Mouse (Mus musculus) stomach, postnatal 0 days (tissue): ENCODE measurements at regions not wholly inside any gene's neighbourhood (a gene's known extent, or its start where the extent isn't known, plus 50 kb on each side); places are given as distances from the start of the nearest gene placed in this dataset.

ENCODE experiments used
- ATAC-seq: fragments of 200-750 bp; cut with Nextera tagmentation; 2 replicates; pipeline ENCODE4 v1.8.0; 2017; ENCODE audit not compliant: low FRiP score, low TSS enrichment
- DNase-seq: peaks from one replicate; pipeline ENCODE4 v3.0.0-alpha.2; 2016; ENCODE audit warnings: low spot score
- H3K27ac ChIP-seq: fragments of 300-500 bp; sonication (generic); replicated peaks from 2 replicates; pipeline ENCODE4 v1.5.1; 2014; ENCODE audit warnings: mild to moderate bottlenecking, control low read depth
- H3K27me3 ChIP-seq: fragments of 300-500 bp; sonication (generic); 2 replicates; pipeline ENCODE4 v1.6.1; 2014; ENCODE audit warnings: low read length; ENCODE audit not compliant: control insufficient read depth, insufficient read depth
- H3K36me3 ChIP-seq: fragments of 300-500 bp; sonication (generic); 2 replicates; pipeline ENCODE4 v1.6.1; 2014; ENCODE audit warnings: low read length, mixed read lengths; ENCODE audit not compliant: control insufficient read depth, insufficient read depth
- H3K4me1 ChIP-seq: fragments of 300-500 bp; sonication (generic); replicated peaks from 2 replicates; pipeline ENCODE4 v1.6.1; 2014; ENCODE audit warnings: antibody characterized with exemption; ENCODE audit not compliant: control insufficient read depth, insufficient read depth
- H3K4me2 ChIP-seq: fragments of 300-500 bp; sonication (generic); replicated peaks from 2 replicates; pipeline ENCODE4 v1.6.1; 2014; ENCODE audit warnings: low read depth, mild to moderate bottlenecking, control low read depth, moderate library complexity
- H3K4me3 ChIP-seq: fragments of 300-500 bp; sonication (generic); 2 replicates; pipeline ENCODE4 v1.5.1; 2014; ENCODE audit warnings: low read depth, low read length, control low read depth
- H3K9ac ChIP-seq: fragments of 300-500 bp; sonication (generic); 2 replicates; pipeline ENCODE4 v1.6.1; 2014; ENCODE audit warnings: mild to moderate bottlenecking, low read length, control low read depth, mixed read lengths
- H3K9me3 ChIP-seq: fragments of 300-500 bp; sonication (generic); 2 replicates; pipeline ENCODE4 v1.6.1; 2016; ENCODE audit warnings: low read length; ENCODE audit not compliant: control insufficient read depth
- CTCF ChIP-seq: IDR thresholded peaks from 2 replicates; pipeline ENCODE4 v1.5.1; 2016; ENCODE audit warnings: antibody characterized with exemption, low read depth, mild to moderate bottlenecking, moderate library complexity
- EP300 ChIP-seq: optimal IDR thresholded peaks from 2 replicates; pipeline ENCODE3; 2016; ENCODE audit warnings: antibody characterized with exemption
- WGBS: fragments of 180-500 bp; shearing (Covaris S2); extraction: QIAGEN DNeasy Blood & Tissue Kit; methylation state at CpG from one replicate; pipeline ENCODE4 v1.1.7; 2014; 5-methylcytosine and 5-hydroxymethylcytosine counted together

- TF ChIP-seq CTCF, result no peak
- no peak for TF ChIP-seq EP300
- no peak for ATAC-seq
- Histone ChIP-seq H3K9me3 (no peaks in the 10 kb centered on the region), H3K9ac (no peak overlapping the region), H3K27ac (no peak overlapping the region), H3K4me3 (no peak overlapping the region), H3K36me3 (no peaks in the 10 kb centered on the region), H3K4me1 (no peaks in the 10 kb centered on the region), H3K27me3 (no peaks in the 10 kb centered on the region), H3K4me2 (no peak overlapping the region)
- WGBS, result 64% methylated on average over 4 of the region's 4 CpGs
- DNase-seq, result no peak
Measured at GRCm38 (mm10) chr6:14632837-14633236, 122.2 kb downstream of the Ppp1r3a start.

- H3K36me3 ChIP-seq, result no peaks in the 10 kb centered on the region
- TF ChIP-seq CTCF (no peak), EP300 (no peak)
- no peak overlapping the region for H3K27ac ChIP-seq
- no peaks in the 10 kb centered on the region for H3K4me1 ChIP-seq
- DNase-seq (no peak), ATAC-seq (no peak)
- no peak overlapping the region for H3K4me2 ChIP-seq
- no peaks in the 10 kb centered on the region for H3K9me3 ChIP-seq
- H3K4me3 ChIP-seq, result no peak overlapping the region
- no peaks in the 10 kb centered on the region for H3K27me3 ChIP-seq
- no peak overlapping the region for H3K9ac ChIP-seq
- 26% methylated on average over 2 of the region's 2 CpGs for WGBS
Measured at GRCm38 (mm10) chr6:14631719-14632445, 123.2 kb downstream of the Ppp1r3a start.

- Histone ChIP-seq H3K9ac (no peak overlapping the region), H3K27ac (no peak overlapping the region), H3K9me3 (no peaks in the 10 kb centered on the region), H3K27me3 (no peaks in the 10 kb centered on the region), H3K36me3 (no peaks in the 10 kb centered on the region), H3K4me2 (no peak overlapping the region), H3K4me3 (no peak overlapping the region), H3K4me1 (no peaks in the 10 kb centered on the region)
- DNase-seq, result no peak
- ATAC-seq, result no peak
- whole genome bisulfite sequencing, result 67% methylated on average over 3 of the region's 3 CpGs
- no peak for TF ChIP-seq EP300
- no peak for TF ChIP-seq CTCF
Measured at GRCm38 (mm10) chr6:14616629-14617028, 138.4 kb downstream of the Ppp1r3a start.

- no peaks in the 10 kb centered on the region for H3K27me3 ChIP-seq
- no peak overlapping the region for H3K9ac ChIP-seq
- H3K9me3 ChIP-seq, result no peaks in the 10 kb centered on the region
- no peak overlapping the region for H3K4me2 ChIP-seq
- TF ChIP-seq CTCF (no peak), EP300 (no peak)
- H3K27ac ChIP-seq, result no peak overlapping the region
- ATAC-seq (no peak), DNase-seq (no peak)
- H3K4me3 ChIP-seq, result no peak overlapping the region
- no peaks in the 10 kb centered on the region for H3K36me3 ChIP-seq
- H3K4me1 ChIP-seq, result no peaks in the 10 kb centered on the region
Measured at GRCm38 (mm10) chr6:14608076-14608475, 147.0 kb downstream of the Ppp1r3a start.

GRCm38 (mm10) chr6:14600543-14601249, 154.4 kb downstream of the Ppp1r3a start:
- Histone ChIP-seq H3K9ac (no peak overlapping the region), H3K4me1 (no peaks in the 10 kb centered on the region), H3K27me3 (no peaks in the 10 kb centered on the region), H3K27ac (no peak overlapping the region), H3K4me2 (0 out of 2 replicates have a peak overlapping the region, but pooled peaks have one; percentile 18), H3K9me3 (no peaks in the 10 kb centered on the region), H3K36me3 (no peaks in the 10 kb centered on the region), H3K4me3 (no peak overlapping the region)
- WGBS, result 32% methylated on average over 13 of the region's 13 CpGs
- no peak for TF ChIP-seq EP300
- no peak for TF ChIP-seq CTCF
- DNase-seq (peak; percentile 26), ATAC-seq (peak; percentile 81)

GRCm38 (mm10) chr6:14596880-14597466, 158.1 kb downstream of the Ppp1r3a start:
- no peak for TF ChIP-seq CTCF
- TF ChIP-seq EP300, result no peak
- no peak overlapping the region for H3K27ac ChIP-seq
- no peak for ATAC-seq
- no peaks in the 10 kb centered on the region for H3K9me3 ChIP-seq
- H3K4me3 ChIP-seq, result no peak overlapping the region
- no peak overlapping the region for H3K9ac ChIP-seq
- no peaks in the 10 kb centered on the region for H3K4me1 ChIP-seq
- WGBS, result 68% methylated on average over 4 of the region's 4 CpGs
- no peak overlapping the region for H3K4me2 ChIP-seq
- no peaks in the 10 kb centered on the region for H3K27me3 ChIP-seq
- DNase-seq, result no peak
- no peaks in the 10 kb centered on the region for H3K36me3 ChIP-seq
